Mouse (Mus musculus): ENCODE measurements around the gene Uvrag. TPM values are rescaled to one million over a fixed set of nuclear protein-coding genes. Genes with fewer than 3 reads are reported as not detected.

The Uvrag gene
- polyA plus RNA-seq, 1 experiment from 2014 or later: 18.3 TPM

- Histone ChIP-seq H3K4me3 (replicated peaks; ENCODE audit: low read length) (no peak overlapping the region), H3K9me3 (ENCODE audit: control insufficient read depth, low read length) (no peaks in the 10 kb centered on the region), H3K4me2 (ENCODE audit: low read length) (no peak overlapping the region), H3K4me1 (replicated peaks; ENCODE audit: control insufficient read depth, insufficient read depth, low read length) (no peaks in the 10 kb centered on the region), H3K27me3 (replicated peaks; ENCODE audit: control insufficient read depth, insufficient read depth, low read length) (no peaks in the 10 kb centered on the region), H3K27ac (ENCODE audit: low read length) (no peak overlapping the region), H3K9ac (replicated peaks; ENCODE audit: low read depth, low read length) (no peak overlapping the region), H3K36me3 (ENCODE audit: control insufficient read depth, insufficient read depth) (no peaks in the 10 kb centered on the region)
- WGBS: 82% methylated on average over 9 of the region's 9 CpGs
- no peak for ATAC-seq
These were observed 54.1 kb downstream of the Uvrag start for GRCm38 (mm10) chr7:99086646-99087443.

DNA sequence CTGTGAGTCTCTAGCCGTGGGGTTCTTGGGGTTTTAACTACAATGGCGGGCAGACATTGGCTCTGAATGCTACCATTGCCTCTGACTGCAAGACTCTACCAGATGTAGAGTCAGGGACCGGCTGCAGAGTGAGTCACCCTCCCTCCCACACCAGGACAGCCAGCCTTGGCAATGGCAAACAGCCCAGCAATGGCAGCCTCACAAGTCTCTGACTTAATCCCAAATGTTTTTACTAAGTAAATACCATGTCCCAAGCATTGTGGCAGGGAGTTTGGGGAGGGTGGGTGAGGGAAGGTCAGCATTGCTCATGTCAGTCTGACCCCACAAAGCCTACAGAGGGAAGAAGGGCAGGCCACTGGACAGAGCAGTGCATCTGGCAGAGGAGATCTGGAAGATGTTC is 55.7 kb downstream of the Uvrag start:
- no peak for ATAC-seq
- Histone ChIP-seq H3K4me3 (replicated peaks; ENCODE audit: low read length) (no peak overlapping the region), H3K4me1 (replicated peaks; ENCODE audit: control insufficient read depth, insufficient read depth, low read length) (no peaks in the 10 kb centered on the region), H3K36me3 (ENCODE audit: control insufficient read depth, insufficient read depth) (no peaks in the 10 kb centered on the region), H3K9ac (replicated peaks; ENCODE audit: low read depth, low read length) (no peak overlapping the region), H3K27ac (ENCODE audit: low read length) (no peak overlapping the region), H3K4me2 (ENCODE audit: low read length) (no peak overlapping the region), H3K9me3 (ENCODE audit: control insufficient read depth, low read length) (no peaks in the 10 kb centered on the region), H3K27me3 (replicated peaks; ENCODE audit: control insufficient read depth, insufficient read depth, low read length) (no peaks in the 10 kb centered on the region)
- WGBS: 87% methylated on average over 3 of the region's 3 CpGs

DNA sequence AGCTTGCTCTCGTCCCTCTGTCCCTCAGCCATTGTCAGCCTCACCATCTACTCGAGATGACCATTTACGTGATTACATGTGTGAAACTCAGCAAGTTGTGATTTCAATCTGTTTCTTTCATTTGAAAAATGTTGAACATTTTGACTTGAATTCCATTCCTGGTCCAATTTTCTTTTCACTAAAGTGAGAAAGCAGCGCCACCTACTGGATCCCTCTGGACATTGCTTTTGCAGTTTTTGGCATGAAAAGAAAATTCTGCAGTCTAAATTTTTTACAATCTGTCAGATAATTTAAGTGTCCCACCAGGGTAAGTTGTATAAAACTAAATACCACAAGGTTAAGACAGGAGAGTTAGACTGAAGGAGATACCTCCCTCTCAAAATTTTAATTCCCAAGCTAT is 61.4 kb downstream of the Uvrag start:
- 35% methylated on average over 4 of the region's 4 CpGs for WGBS
- Histone ChIP-seq H3K27me3 (replicated peaks; ENCODE audit: control insufficient read depth, insufficient read depth, low read length) (no peaks in the 10 kb centered on the region), H3K27ac (ENCODE audit: low read length) (no peak overlapping the region), H3K4me3 (replicated peaks; ENCODE audit: low read length) (no peak overlapping the region), H3K9me3 (ENCODE audit: control insufficient read depth, low read length) (no peaks in the 10 kb centered on the region), H3K9ac (replicated peaks; ENCODE audit: low read depth, low read length) (no peak overlapping the region), H3K4me2 (ENCODE audit: low read length) (no peak overlapping the region), H3K4me1 (replicated peaks; ENCODE audit: control insufficient read depth, insufficient read depth, low read length) (peaks cover 3% of the 10 kb centered on the region; the same call in 1 of the 2 replicates), H3K36me3 (ENCODE audit: control insufficient read depth, insufficient read depth) (no peaks in the 10 kb centered on the region)
- ATAC-seq: no peak

GRCm38 (mm10) chr7:99078805-99079204 is 62.1 kb downstream of the Uvrag start:
- H3K27ac ChIP-seq (ENCODE audit: low read length): no peak overlapping the region
- H3K27me3 ChIP-seq (replicated peaks; ENCODE audit: control insufficient read depth, insufficient read depth, low read length): no peaks in the 10 kb centered on the region
- H3K9ac ChIP-seq (replicated peaks; ENCODE audit: low read depth, low read length): no peak overlapping the region
- H3K36me3 ChIP-seq (ENCODE audit: control insufficient read depth, insufficient read depth): no peaks in the 10 kb centered on the region
- peaks cover 4% of the 10 kb centered on the region; the same call in 1 of the 2 replicates for H3K4me1 ChIP-seq (replicated peaks; ENCODE audit: control insufficient read depth, insufficient read depth, low read length)
- H3K9me3 ChIP-seq (ENCODE audit: control insufficient read depth, low read length): no peaks in the 10 kb centered on the region
- no peak overlapping the region for H3K4me3 ChIP-seq (replicated peaks; ENCODE audit: low read length)
- H3K4me2 ChIP-seq (ENCODE audit: low read length): no peak overlapping the region
- no peak for ATAC-seq
- 90% methylated on average over 6 of the region's 6 CpGs for WGBS

DNA sequence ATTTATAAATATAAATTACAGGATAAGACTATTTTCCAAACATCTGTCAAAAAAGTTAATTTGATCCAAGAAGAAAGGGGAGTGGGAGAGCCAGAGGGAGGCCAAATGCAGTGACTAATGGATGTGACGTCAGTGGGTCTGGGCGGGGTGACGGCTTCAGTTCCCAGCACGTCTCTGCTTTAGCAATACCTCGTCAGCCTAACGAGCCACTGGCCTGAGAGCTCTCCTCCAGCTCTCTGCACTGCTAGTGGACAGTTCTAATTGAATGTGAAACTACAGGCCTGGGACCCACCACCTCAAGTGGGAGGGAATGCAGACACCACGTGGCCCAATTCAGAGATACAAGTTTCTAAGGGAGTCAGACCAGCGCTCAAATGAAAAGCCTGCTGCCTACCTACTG is 63.7 kb downstream of the Uvrag start:
- Histone ChIP-seq H3K27me3 (replicated peaks; ENCODE audit: control insufficient read depth, insufficient read depth, low read length) (no peaks in the 10 kb centered on the region), H3K36me3 (ENCODE audit: control insufficient read depth, insufficient read depth) (no peaks in the 10 kb centered on the region), H3K27ac (ENCODE audit: low read length) (no peak overlapping the region), H3K4me3 (replicated peaks; ENCODE audit: low read length) (no peak overlapping the region), H3K4me1 (replicated peaks; ENCODE audit: control insufficient read depth, insufficient read depth, low read length) (peaks cover 7% of the 10 kb centered on the region; the same call in 1 of the 2 replicates), H3K9me3 (ENCODE audit: control insufficient read depth, low read length) (no peaks in the 10 kb centered on the region), H3K4me2 (ENCODE audit: low read length) (no peak overlapping the region), H3K9ac (replicated peaks; ENCODE audit: low read depth, low read length) (no peak overlapping the region)
- 32% methylated on average over 8 of the region's 8 CpGs for WGBS
- no peak for ATAC-seq

- Histone ChIP-seq H3K27ac (ENCODE audit: low read length) (no peak overlapping the region), H3K4me2 (ENCODE audit: low read length) (no peak overlapping the region), H3K9me3 (ENCODE audit: control insufficient read depth, low read length) (no peaks in the 10 kb centered on the region), H3K27me3 (replicated peaks; ENCODE audit: control insufficient read depth, insufficient read depth, low read length) (no peaks in the 10 kb centered on the region), H3K36me3 (ENCODE audit: control insufficient read depth, insufficient read depth) (no peaks in the 10 kb centered on the region), H3K4me3 (replicated peaks; ENCODE audit: low read length) (no peak overlapping the region), H3K9ac (replicated peaks; ENCODE audit: low read depth, low read length) (no peak overlapping the region), H3K4me1 (replicated peaks; ENCODE audit: control insufficient read depth, insufficient read depth, low read length) (peaks cover 7% of the 10 kb centered on the region; the same call in 1 of the 2 replicates)
- no peak for ATAC-seq
- WGBS: 64% methylated on average over 5 of the region's 5 CpGs
These were observed 65.8 kb downstream of the Uvrag start for GRCm38 (mm10) chr7:99075101-99075500.

DNA sequence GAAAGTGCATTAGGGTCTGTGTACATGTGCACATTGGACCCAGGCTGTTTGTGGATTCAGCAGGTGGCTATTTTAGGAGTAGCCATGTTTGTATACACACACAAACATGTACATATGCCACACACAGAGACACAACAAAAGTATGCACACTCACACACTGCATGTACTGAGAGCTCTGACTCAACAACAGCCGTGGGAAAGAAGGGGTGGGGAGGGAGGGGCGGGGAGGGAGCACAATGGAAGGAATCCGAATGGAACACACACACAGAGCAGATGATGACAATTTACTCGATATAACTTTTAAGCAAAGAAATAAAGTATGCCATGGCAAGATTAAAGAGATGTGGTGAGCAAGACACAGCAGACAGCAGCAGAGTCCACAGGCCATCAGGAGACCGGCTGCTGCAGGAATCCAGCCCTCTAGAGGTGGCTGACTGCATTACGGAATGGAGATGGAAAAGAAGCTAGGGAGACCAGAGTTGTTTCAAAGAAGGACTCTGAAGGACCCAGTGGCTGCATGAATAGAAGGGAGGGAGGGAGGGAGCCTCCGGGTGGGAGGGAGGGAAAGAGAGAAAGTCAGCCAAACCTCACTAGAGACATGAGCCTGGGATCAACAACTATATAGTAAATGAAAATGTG is 67.1 kb downstream of the Uvrag start:
- no peak overlapping the region for H3K27ac ChIP-seq (ENCODE audit: low read length)
- no peaks in the 10 kb centered on the region for H3K9me3 ChIP-seq (ENCODE audit: control insufficient read depth, low read length)
- H3K36me3 ChIP-seq (ENCODE audit: control insufficient read depth, insufficient read depth): no peaks in the 10 kb centered on the region
- H3K9ac ChIP-seq (replicated peaks; ENCODE audit: low read depth, low read length): no peak overlapping the region
- H3K27me3 ChIP-seq (replicated peaks; ENCODE audit: control insufficient read depth, insufficient read depth, low read length): no peaks in the 10 kb centered on the region
- 0 out of 2 replicates have a peak, but pooled peaks cover 4% of the 10 kb centered on the region for H3K4me1 ChIP-seq (replicated peaks; ENCODE audit: control insufficient read depth, insufficient read depth, low read length)
- no peak overlapping the region for H3K4me2 ChIP-seq (ENCODE audit: low read length)
- 14% methylated on average over 7 of the region's 7 CpGs for WGBS
- H3K4me3 ChIP-seq (replicated peaks; ENCODE audit: low read length): no peak overlapping the region
- ATAC-seq: peak; percentile 77

DNA sequence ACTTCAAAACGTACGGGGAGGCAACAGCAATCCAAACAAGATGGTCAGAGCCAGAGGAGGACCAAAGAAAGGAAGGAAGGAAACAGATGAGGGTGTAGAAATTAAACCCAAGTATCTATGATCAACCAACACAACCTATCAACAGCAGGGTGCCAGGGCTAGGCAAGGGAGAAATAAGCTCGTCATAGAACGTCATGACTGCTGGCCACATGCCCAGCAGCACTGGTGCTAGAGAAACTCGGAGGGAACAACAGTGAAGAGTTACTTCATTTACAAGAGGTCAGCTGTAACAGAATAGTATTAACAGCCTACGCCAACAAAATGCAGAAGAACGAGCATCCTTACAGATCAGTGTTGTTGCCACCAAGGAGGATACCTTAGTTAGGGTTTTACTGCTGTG is 73.2 kb downstream of the Uvrag start:
- no peak overlapping the region for H3K9ac ChIP-seq (replicated peaks; ENCODE audit: low read depth, low read length)
- H3K36me3 ChIP-seq (ENCODE audit: control insufficient read depth, insufficient read depth): no peaks in the 10 kb centered on the region
- no peaks in the 10 kb centered on the region for H3K27me3 ChIP-seq (replicated peaks; ENCODE audit: control insufficient read depth, insufficient read depth, low read length)
- H3K27ac ChIP-seq (ENCODE audit: low read length): no peak overlapping the region
- no peak overlapping the region for H3K4me3 ChIP-seq (replicated peaks; ENCODE audit: low read length)
- H3K9me3 ChIP-seq (ENCODE audit: control insufficient read depth, low read length): no peaks in the 10 kb centered on the region
- ATAC-seq: no peak
- WGBS: 59% methylated on average over 7 of the region's 7 CpGs
- H3K4me1 ChIP-seq (replicated peaks; ENCODE audit: control insufficient read depth, insufficient read depth, low read length): no peaks in the 10 kb centered on the region
- H3K4me2 ChIP-seq (ENCODE audit: low read length): no peak overlapping the region

DNA sequence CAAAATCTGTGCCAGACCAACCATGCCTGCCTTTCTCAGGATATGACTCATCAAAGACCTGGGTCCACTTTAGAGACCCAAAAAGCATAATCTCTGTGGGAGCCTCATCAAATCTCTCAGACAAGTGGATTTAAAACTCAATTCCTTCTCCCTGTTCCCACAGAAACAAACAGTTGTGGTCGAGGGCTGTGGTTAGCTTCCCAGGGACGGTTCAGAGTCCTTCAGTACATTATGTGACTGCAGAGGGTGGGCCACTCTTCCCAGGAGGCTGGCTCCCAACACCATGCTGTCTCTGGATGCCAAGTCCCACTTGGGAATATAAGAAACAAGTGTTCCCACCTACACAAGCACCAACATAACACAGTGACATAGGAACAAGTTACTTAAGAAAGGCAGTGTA is 75.0 kb downstream of the Uvrag start:
- Histone ChIP-seq H3K4me3 (replicated peaks; ENCODE audit: low read length) (no peak overlapping the region), H3K4me1 (replicated peaks; ENCODE audit: control insufficient read depth, insufficient read depth, low read length) (no peaks in the 10 kb centered on the region), H3K27ac (ENCODE audit: low read length) (no peak overlapping the region), H3K9me3 (ENCODE audit: control insufficient read depth, low read length) (no peaks in the 10 kb centered on the region), H3K9ac (replicated peaks; ENCODE audit: low read depth, low read length) (no peak overlapping the region), H3K36me3 (ENCODE audit: control insufficient read depth, insufficient read depth) (no peaks in the 10 kb centered on the region), H3K4me2 (ENCODE audit: low read length) (no peak overlapping the region), H3K27me3 (replicated peaks; ENCODE audit: control insufficient read depth, insufficient read depth, low read length) (no peaks in the 10 kb centered on the region)
- 16% methylated on average over 2 of the region's 2 CpGs for WGBS
- no peak for ATAC-seq

Measured in forebrain, embryonic 16.5 days (tissue).